Mouse (Mus musculus): ENCODE measurements around the gene Arhgef26. TPM values are rescaled to one million over a fixed set of nuclear protein-coding genes. Genes with fewer than 3 reads are reported as not detected.

The Arhgef26 gene
- 1.9 TPM in 2 replicates for polyA plus RNA-seq (2015; fragmentation: Nextera tagmentation; extraction: Ambion mirVana)

GRCm38 (mm10) chr3:62338044-62338443 lies at the start of gene Arhgef26:
Arhgef26 (plus strand) TSS chr3:62338344.

GRCm38 (mm10) chr3:62506488-62507205 lies 168.5 kb downstream of the Arhgef26 start, which contains the start of gene Dhx36:
Dhx36 (minus strand) TSS chr3:62507004.

Other genes starting within 250 kb of the Arhgef26 start
- 14.2 and 16.4 TPM in 2 replicates for gene Dhx36, start 168.7 kb downstream of the Arhgef26 start, polyA plus RNA-seq (2015; fragmentation: Nextera tagmentation; extraction: Ambion mirVana)